Mouse (Mus musculus): ENCODE results near the gene Alkbh3. TPM values are rescaled to one million over a fixed set of nuclear protein-coding genes. Genes with fewer than 3 reads are reported as not detected.

Alkbh3 gene
- polyA plus RNA-seq, 1 experiment from 2014 or later, result 57.4 TPM

DNA sequence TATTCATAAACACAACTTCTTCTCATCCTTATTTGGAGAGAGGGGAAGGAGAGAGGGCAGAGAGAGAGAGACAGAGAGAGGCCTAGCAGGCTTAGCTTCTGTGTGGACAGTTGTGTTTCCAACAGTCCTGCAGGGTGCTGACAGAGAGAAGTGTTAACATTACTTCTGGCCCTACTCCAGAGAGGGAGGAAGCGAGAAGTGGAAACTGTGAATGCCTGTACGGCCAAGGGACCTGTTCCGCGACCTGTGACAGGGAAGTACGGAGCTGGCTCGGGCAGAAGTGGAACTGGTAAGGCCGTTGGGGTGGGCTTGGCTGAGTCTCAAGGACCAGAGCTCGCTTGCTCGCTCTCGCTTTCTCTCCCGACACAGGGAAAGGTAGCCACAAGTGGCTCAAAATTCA lies 68.9 kb downstream of the Alkbh3 start:
- peaks cover 7% of the 10 kb centered on the region for H3K9me3 ChIP-seq (ENCODE audit: control insufficient read depth, low read length)
- H3K4me1 ChIP-seq (replicated peaks; ENCODE audit: control insufficient read depth, insufficient read depth, low read length), result no peaks in the 10 kb centered on the region
- no peak for ATAC-seq
- H3K36me3 ChIP-seq (ENCODE audit: control insufficient read depth, insufficient read depth), result no peaks in the 10 kb centered on the region
- no peak overlapping the region for H3K9ac ChIP-seq (replicated peaks; ENCODE audit: low read depth, low read length)
- no peak overlapping the region for H3K4me2 ChIP-seq (ENCODE audit: low read length)
- no peak overlapping the region for H3K4me3 ChIP-seq (replicated peaks; ENCODE audit: low read length)
- no peak overlapping the region for H3K27ac ChIP-seq (ENCODE audit: low read length)
- WGBS, result 73% methylated on average over 11 of the region's 11 CpGs
- H3K27me3 ChIP-seq (replicated peaks; ENCODE audit: control insufficient read depth, insufficient read depth, low read length), result no peaks in the 10 kb centered on the region

DNA sequence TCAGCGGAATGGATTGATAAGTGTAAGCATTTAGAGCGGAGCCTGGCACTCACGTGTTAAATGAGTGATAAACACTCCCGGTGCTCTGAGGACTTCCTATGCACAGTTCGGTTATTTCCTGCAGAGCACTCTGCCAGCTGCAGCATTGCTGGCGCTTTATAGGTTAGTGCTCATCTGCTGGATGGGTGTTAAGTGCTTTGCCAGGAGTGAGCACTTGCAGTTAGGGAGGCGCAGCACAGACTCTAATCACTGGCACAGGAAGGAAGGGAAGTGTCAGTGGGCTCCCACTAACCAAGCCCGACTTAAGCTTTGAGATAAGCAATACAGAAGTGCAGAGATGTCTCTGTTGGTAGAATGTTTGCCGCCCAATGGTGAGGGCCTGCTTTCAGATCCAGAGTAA lies 72.1 kb downstream of the Alkbh3 start:
- Histone ChIP-seq H3K4me1 (replicated peaks; ENCODE audit: control insufficient read depth, insufficient read depth, low read length) (no peaks in the 10 kb centered on the region), H3K27ac (ENCODE audit: low read length) (no peak overlapping the region; the same call in 1 of the 2 replicates), H3K36me3 (ENCODE audit: control insufficient read depth, insufficient read depth) (no peaks in the 10 kb centered on the region), H3K9me3 (ENCODE audit: control insufficient read depth, low read length) (peaks cover 4% of the 10 kb centered on the region; the same call in 1 of the 2 replicates), H3K4me3 (replicated peaks; ENCODE audit: low read length) (no peak overlapping the region), H3K27me3 (replicated peaks; ENCODE audit: control insufficient read depth, insufficient read depth, low read length) (no peaks in the 10 kb centered on the region), H3K4me2 (ENCODE audit: low read length) (no peak overlapping the region), H3K9ac (replicated peaks; ENCODE audit: low read depth, low read length) (no peak overlapping the region)
- no peak for ATAC-seq
- WGBS, result 69% methylated on average over 9 of the region's 9 CpGs

Other genes with a start within 250 kb of the Alkbh3 start
- gene Ext2, start 188.2 kb downstream of the Alkbh3 start, polyA plus RNA-seq (2015; fragmentation: Nextera tagmentation; extraction: Ambion mirVana), result 69.1 and 69.7 TPM in 2 replicates
- gene Accs, start 160.9 kb downstream of the Alkbh3 start, polyA plus RNA-seq (2015; fragmentation: Nextera tagmentation; extraction: Ambion mirVana), result 6.4 and 7.2 TPM in 2 replicates
- 0.63 and 0.73 TPM in 2 replicates for gene Accsl, start 141.7 kb downstream of the Alkbh3 start, polyA plus RNA-seq (2015; fragmentation: Nextera tagmentation; extraction: Ambion mirVana)
- 17.7 and 18.2 TPM in 2 replicates for gene Gm13889, start 53.6 kb downstream of the Alkbh3 start, polyA plus RNA-seq (2015; fragmentation: Nextera tagmentation; extraction: Ambion mirVana)
- not detected in 2 replicates for gene Gm27027, start 14.5 kb downstream of the Alkbh3 start, polyA plus RNA-seq (2015; fragmentation: Nextera tagmentation; extraction: Ambion mirVana)
- 141 and 144 TPM in 2 replicates for gene Hsd17b12, start 147.2 kb upstream of the Alkbh3 start, polyA plus RNA-seq (2015; fragmentation: Nextera tagmentation; extraction: Ambion mirVana)

All from forebrain, embryonic 16.5 days (tissue).